Mouse (Mus musculus): ENCODE data around the gene Rnf44. TPM values are rescaled to one million over a fixed set of nuclear protein-coding genes. Genes with fewer than 3 reads are reported as not detected.

Gene Rnf44
- polyA plus RNA-seq, 1 experiment, result 132 TPM

DNA sequence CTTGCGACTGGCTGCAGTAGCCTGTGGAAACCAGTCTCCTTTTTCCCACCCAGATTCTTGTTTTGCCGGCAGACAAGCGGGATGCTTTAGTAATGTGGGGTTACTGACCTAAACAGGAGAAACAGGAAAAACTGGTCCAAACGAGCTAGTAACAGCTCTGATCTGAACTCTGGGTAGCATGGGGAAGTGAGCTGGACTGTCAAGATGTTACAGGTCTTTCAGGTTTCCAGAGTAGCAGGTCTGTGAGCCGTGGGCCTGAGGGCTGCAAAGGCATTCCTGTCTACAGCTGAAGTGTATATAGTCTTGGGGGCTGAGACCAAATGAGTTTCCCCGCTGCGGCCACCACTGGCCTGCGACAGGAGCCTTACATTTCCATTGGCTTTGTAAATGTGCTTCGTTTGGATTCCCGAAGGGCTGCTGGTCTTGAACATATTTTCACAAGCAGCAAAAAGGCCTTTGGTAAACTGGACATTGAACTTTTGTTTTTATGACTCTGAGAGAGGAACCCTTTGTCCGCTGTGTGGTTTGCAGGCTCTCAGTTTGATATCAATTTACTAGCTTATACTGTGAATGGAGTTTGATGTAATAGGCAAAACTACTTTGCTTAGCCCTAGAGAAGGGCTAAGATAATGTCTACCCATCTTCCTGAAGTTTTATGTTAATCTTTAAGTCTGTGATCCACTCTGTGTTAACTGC is 17.7 kb downstream of the Rnf44 start:
- no peaks in the 10 kb centered on the region for H3K9me3 ChIP-seq
- peaks cover 8% of the 10 kb centered on the region for H3K4me1 ChIP-seq
- H3K27me3 ChIP-seq (replicated peaks), result no peaks in the 10 kb centered on the region
- H3K4me3 ChIP-seq (replicated peaks), result no peak overlapping the region
- TF ChIP-seq GATA1 (IDR thresholded peaks at IDR 0.05; ENCODE audit: borderline replicate concordance, low read length), result no peak
- TF ChIP-seq FLI1 (IDR thresholded peaks at IDR 0.05; ENCODE audit: low read length), result no peak
- H3K36me3 ChIP-seq (replicated peaks; ENCODE audit: low read length), result peaks cover 33% of the 10 kb centered on the region

- H3K4me1 ChIP-seq, result no peaks in the 10 kb centered on the region; the same call in 1 of the 2 replicates
- TF ChIP-seq FLI1 (IDR thresholded peaks at IDR 0.05; ENCODE audit: low read length) (no peak), GATA1 (IDR thresholded peaks at IDR 0.05; ENCODE audit: borderline replicate concordance, low read length) (no peak)
- peaks cover 14% of the 10 kb centered on the region for H3K9me3 ChIP-seq
- H3K27me3 ChIP-seq (replicated peaks), result no peaks in the 10 kb centered on the region
- peaks cover 8% of the 10 kb centered on the region for H3K36me3 ChIP-seq (replicated peaks; ENCODE audit: low read length)
- H3K4me3 ChIP-seq (replicated peaks), result no peak overlapping the region
Observed at GRCm38 (mm10) chr13:54670491-54670890, 23.2 kb downstream of the Rnf44 start.

GRCm38 (mm10) chr13:54665062-54665461 is 28.6 kb downstream of the Rnf44 start:
- Histone ChIP-seq H3K4me1 (no peaks in the 10 kb centered on the region), H3K4me3 (replicated peaks) (no peak overlapping the region), H3K36me3 (replicated peaks; ENCODE audit: low read length) (peaks cover 53% of the 10 kb centered on the region), H3K27me3 (replicated peaks) (no peaks in the 10 kb centered on the region), H3K9me3 (peaks cover 14% of the 10 kb centered on the region)
- TF ChIP-seq GATA1 (IDR thresholded peaks at IDR 0.05; ENCODE audit: borderline replicate concordance, low read length), result no peak

DNA sequence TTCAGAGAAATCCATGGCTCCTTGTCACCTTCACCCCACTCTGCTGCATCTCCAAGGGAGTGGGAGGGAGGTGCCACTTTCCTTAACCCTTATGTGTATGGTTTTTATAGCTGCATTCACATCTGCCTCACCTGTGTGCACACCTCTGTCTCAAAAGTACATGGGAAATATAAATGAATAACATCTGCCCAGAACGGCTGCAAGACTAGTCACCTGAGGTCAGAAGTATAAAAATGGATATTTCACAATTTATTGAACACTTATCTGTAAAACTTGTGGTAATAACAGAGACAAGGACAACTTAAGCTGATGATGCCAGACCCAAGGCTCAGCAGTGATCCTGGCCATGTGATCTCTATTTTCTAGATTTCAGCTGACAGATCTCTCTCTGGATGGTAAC is 29.2 kb downstream of the Rnf44 start:
- TF ChIP-seq FLI1 (IDR thresholded peaks at IDR 0.05; ENCODE audit: low read length), result no peak
- TF ChIP-seq GATA1 (IDR thresholded peaks at IDR 0.05; ENCODE audit: borderline replicate concordance, low read length), result no peak
- Histone ChIP-seq H3K4me3 (replicated peaks) (no peak overlapping the region), H3K27me3 (replicated peaks) (no peaks in the 10 kb centered on the region), H3K9me3 (peaks cover 9% of the 10 kb centered on the region), H3K36me3 (replicated peaks; ENCODE audit: low read length) (peaks cover 58% of the 10 kb centered on the region), H3K4me1 (no peaks in the 10 kb centered on the region)

- H3K36me3 ChIP-seq (replicated peaks; ENCODE audit: low read length), result peaks cover 61% of the 10 kb centered on the region
- TF ChIP-seq GATA1 (IDR thresholded peaks at IDR 0.05; ENCODE audit: borderline replicate concordance, low read length) (no peak), FLI1 (IDR thresholded peaks at IDR 0.05; ENCODE audit: low read length) (no peak)
Observed at GRCm38 (mm10) chr13:54663999-54664398, 29.7 kb downstream of the Rnf44 start.

DNA sequence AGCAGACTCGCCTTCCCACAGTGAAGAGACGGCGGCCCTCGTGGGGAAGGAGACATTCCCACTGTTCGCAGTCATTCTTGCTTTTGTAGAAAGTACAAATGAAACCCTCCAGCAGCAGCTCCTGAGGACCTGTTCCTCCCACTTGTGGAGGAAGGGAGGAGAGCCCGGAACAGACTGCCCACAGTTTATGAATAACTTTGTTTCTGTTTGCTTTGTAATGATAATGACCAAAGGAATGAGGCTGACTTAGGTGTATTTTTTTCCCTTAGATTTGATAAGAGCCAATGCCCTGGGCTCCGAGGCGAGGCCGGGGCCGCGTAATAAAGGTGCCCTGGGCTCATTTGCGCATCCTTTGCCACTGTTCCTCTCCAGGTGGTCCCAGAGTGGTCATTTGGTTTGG is 32.3 kb downstream of the Rnf44 start:
- Histone ChIP-seq H3K9me3 (no peaks in the 10 kb centered on the region), H3K27me3 (replicated peaks) (no peaks in the 10 kb centered on the region), H3K36me3 (replicated peaks; ENCODE audit: low read length) (peaks cover 79% of the 10 kb centered on the region), H3K4me1 (no peaks in the 10 kb centered on the region), H3K4me3 (replicated peaks) (no peak overlapping the region)
- TF ChIP-seq GATA1 (IDR thresholded peaks at IDR 0.05; ENCODE audit: borderline replicate concordance, low read length), result no peak
- TF ChIP-seq FLI1 (IDR thresholded peaks at IDR 0.05; ENCODE audit: low read length), result no peak

More at GRCm38 (mm10) chr13:54663999-54664398, 29.7 kb downstream of the Rnf44 start:
- no peaks in the 10 kb centered on the region for H3K4me1 ChIP-seq
- no peak overlapping the region for H3K4me3 ChIP-seq (replicated peaks)
- H3K27me3 ChIP-seq (replicated peaks), result no peaks in the 10 kb centered on the region
- H3K9me3 ChIP-seq, result peaks cover 6% of the 10 kb centered on the region

DNA sequence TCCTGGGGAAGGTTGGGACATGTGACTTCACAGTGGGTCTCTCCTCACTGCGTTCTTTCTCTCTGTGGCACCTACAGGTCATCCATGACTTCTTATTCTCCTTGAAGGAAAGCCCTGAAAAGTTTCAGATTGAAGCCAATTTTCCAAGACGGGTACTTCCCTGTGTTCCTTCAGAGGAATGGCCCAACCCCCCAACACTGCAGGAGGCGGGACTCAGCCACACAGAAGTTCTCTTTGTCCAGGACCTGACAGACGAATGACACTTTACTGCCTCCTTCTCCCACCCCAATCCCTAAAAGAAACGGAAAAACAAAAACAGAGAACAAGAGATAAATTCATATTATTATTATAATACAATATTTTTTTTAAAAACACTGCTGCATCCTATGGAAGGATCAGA is 32.8 kb downstream of the Rnf44 start:
- no peaks in the 10 kb centered on the region for H3K9me3 ChIP-seq
- H3K27me3 ChIP-seq (replicated peaks), result no peaks in the 10 kb centered on the region
- no peak for TF ChIP-seq FLI1 (IDR thresholded peaks at IDR 0.05; ENCODE audit: low read length)
- TF ChIP-seq GATA1 (IDR thresholded peaks at IDR 0.05; ENCODE audit: borderline replicate concordance, low read length), result no peak
- H3K4me3 ChIP-seq (replicated peaks), result no peak overlapping the region
- peaks cover 83% of the 10 kb centered on the region for H3K36me3 ChIP-seq (replicated peaks; ENCODE audit: low read length)
- no peaks in the 10 kb centered on the region for H3K4me1 ChIP-seq

DNA sequence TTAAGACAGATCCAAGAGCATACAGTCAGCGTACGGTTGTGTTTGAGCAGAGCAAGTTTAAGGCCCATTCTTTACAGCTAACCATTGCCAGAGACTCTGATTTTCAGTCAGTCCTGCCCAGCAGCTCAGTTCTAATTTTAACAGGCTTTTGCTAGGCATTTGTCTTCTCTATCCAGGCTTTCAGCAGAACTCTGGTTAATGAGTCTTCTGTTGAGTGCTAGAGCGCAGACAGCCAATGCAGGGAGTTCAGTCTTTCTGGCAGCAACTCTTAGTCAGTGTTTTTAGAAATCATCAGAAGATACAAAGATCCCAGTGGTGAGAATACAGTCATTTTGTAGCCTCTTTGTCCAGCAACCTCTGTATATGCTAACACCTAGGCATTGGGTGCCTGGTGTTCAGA is 43.2 kb downstream of the Rnf44 start:
- Histone ChIP-seq H3K36me3 (replicated peaks; ENCODE audit: low read length) (peaks cover 98% of the 10 kb centered on the region), H3K4me3 (replicated peaks) (no peak overlapping the region), H3K9me3 (no peaks in the 10 kb centered on the region), H3K4me1 (no peaks in the 10 kb centered on the region), H3K27me3 (replicated peaks) (no peaks in the 10 kb centered on the region)
- no peak for TF ChIP-seq FLI1 (IDR thresholded peaks at IDR 0.05; ENCODE audit: low read length)

GRCm38 (mm10) chr13:54635011-54635410 is 58.7 kb downstream of the Rnf44 start:
- TF ChIP-seq GATA1 (IDR thresholded peaks at IDR 0.05; ENCODE audit: borderline replicate concordance, low read length) (no peak), FLI1 (IDR thresholded peaks at IDR 0.05; ENCODE audit: low read length) (no peak)
- peaks cover 43% of the 10 kb centered on the region for H3K36me3 ChIP-seq (replicated peaks; ENCODE audit: low read length)
- H3K27me3 ChIP-seq (replicated peaks), result no peaks in the 10 kb centered on the region

DNA sequence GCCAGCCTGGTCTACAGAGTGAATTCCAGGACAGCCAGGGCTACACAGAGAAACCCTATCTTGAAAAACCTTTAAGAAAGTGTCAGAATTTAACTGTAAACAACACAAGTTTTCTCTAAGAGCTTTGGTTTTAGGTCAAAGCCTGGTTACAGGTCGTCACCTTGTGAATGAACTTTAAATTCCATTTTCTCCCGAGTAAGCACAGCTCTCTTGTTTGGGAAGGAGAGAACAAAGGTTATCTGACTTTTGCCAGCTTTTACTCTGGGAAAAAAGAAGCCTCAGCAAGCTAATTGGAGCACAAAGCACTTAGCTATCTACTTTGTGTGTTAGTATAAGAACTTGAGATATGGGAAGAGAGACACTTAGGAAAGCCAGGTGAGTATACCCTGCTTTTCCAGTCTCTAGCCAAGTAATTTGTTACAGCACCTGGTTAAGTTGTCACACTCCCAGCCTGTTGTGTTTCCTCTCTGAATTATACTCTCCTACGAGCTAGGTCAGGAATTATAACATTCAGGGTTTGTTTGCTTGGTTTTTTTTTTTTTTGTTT is 60.9 kb downstream of the Rnf44 start:
- Histone ChIP-seq H3K4me3 (replicated peaks) (no peak overlapping the region), H3K36me3 (replicated peaks; ENCODE audit: low read length) (peaks cover 29% of the 10 kb centered on the region), H3K27me3 (replicated peaks) (no peaks in the 10 kb centered on the region), H3K4me1 (peaks cover 16% of the 10 kb centered on the region), H3K9me3 (no peaks in the 10 kb centered on the region)
- no peak for TF ChIP-seq FLI1 (IDR thresholded peaks at IDR 0.05; ENCODE audit: low read length)
- no peak for TF ChIP-seq GATA1 (IDR thresholded peaks at IDR 0.05; ENCODE audit: borderline replicate concordance, low read length)

More at GRCm38 (mm10) chr13:54635011-54635410, 58.7 kb downstream of the Rnf44 start:
- H3K4me1 ChIP-seq, result peaks cover 4% of the 10 kb centered on the region
- H3K9me3 ChIP-seq, result no peaks in the 10 kb centered on the region
- H3K4me3 ChIP-seq (replicated peaks), result no peak overlapping the region

Other genes with a start within 250 kb of the Rnf44 start
- gene Thoc3, start 225.1 kb downstream of the Rnf44 start, polyA plus RNA-seq (2012; ENCODE audit: insufficient read depth, low replicate concordance), result 57.4 and 77.1 TPM in 2 replicates
- gene Simc1, start 190.1 kb downstream of the Rnf44 start, polyA plus RNA-seq (2012; ENCODE audit: insufficient read depth, low replicate concordance), result 0.06 TPM in 1 of 2 replicates, not detected in the other
- gene 4833439L19Rik, start 128.5 kb downstream of the Rnf44 start, polyA plus RNA-seq (2012; ENCODE audit: insufficient read depth, low replicate concordance), result 23.2 and 24.6 TPM in 2 replicates
- 11.5 TPM in 1 of 2 replicates, not detected in the other for gene Arl10, start 118.9 kb downstream of the Rnf44 start, polyA plus RNA-seq (2012; ENCODE audit: insufficient read depth, low replicate concordance)
- 6.9 and 22.1 TPM in 2 replicates for gene Nop16, start 103.8 kb downstream of the Rnf44 start, polyA plus RNA-seq (2012; ENCODE audit: insufficient read depth, low replicate concordance)
- gene Higd2a, start 103.7 kb downstream of the Rnf44 start, polyA plus RNA-seq (2012; ENCODE audit: insufficient read depth, low replicate concordance), result 13.6 and 46.2 TPM in 2 replicates
- gene Cltb, start 82.6 kb downstream of the Rnf44 start, polyA plus RNA-seq (2012; ENCODE audit: insufficient read depth, low replicate concordance), result 72.4 and 308 TPM in 2 replicates
- 1.5 and 13.9 TPM in 2 replicates for gene Faf2, start 72.1 kb downstream of the Rnf44 start, polyA plus RNA-seq (2012; ENCODE audit: insufficient read depth, low replicate concordance)
- not detected in 2 replicates for gene Cdhr2, start 7.6 kb upstream of the Rnf44 start, polyA plus RNA-seq (2012; ENCODE audit: insufficient read depth, low replicate concordance)
- not detected in 2 replicates for gene Gprin1, start 56.0 kb upstream of the Rnf44 start, polyA plus RNA-seq (2012; ENCODE audit: insufficient read depth, low replicate concordance)
- 0.62 TPM in 1 of 2 replicates, not detected in the other for gene Sncb, start 72.7 kb upstream of the Rnf44 start, polyA plus RNA-seq (2012; ENCODE audit: insufficient read depth, low replicate concordance)
- not detected in 2 replicates for gene Eif4e1b, start 90.1 kb upstream of the Rnf44 start, polyA plus RNA-seq (2012; ENCODE audit: insufficient read depth, low replicate concordance)
- gene Tspan17, start 95.5 kb upstream of the Rnf44 start, polyA plus RNA-seq (2012; ENCODE audit: insufficient read depth, low replicate concordance), result 4.5 and 8.0 TPM in 2 replicates

Measured in megakaryocyte, embryonic 14.5 days (primary cell).